Mouse (Mus musculus): ENCODE measurements around the gene Sap18b. TPM values are rescaled to one million over a fixed set of nuclear protein-coding genes. Genes with fewer than 3 reads are reported as not detected.
"Not testable (repeated sequence)": the region's sequence is repeated elsewhere in the genome, so short reads cannot be mapped to it uniquely, and the experiment has no call there.

The Sap18b gene
- total and polyA plus RNA-seq, 2 experiments, result 30.7 to 61.1 TPM

- Histone ChIP-seq H3K27me3 (ENCODE audit: control insufficient read depth, insufficient read depth, low read length) (no peaks in the 10 kb centered on the region), H3K9ac (ENCODE audit: low read depth, low read length) (peak overlapping the region; percentile 85), H3K4me3 (ENCODE audit: insufficient read depth, low read depth, low read length) (peak overlapping the region; percentile 77), H3K27ac (replicated peaks; ENCODE audit: insufficient read depth, low read depth, low read length) (peak overlapping the region; percentile 82), H3K4me1 (ENCODE audit: control insufficient read depth, insufficient read depth, low read length) (peaks cover 13% of the 10 kb centered on the region), H3K79me2 (ENCODE audit: control insufficient read depth, insufficient read depth, low read length) (peaks cover 7% of the 10 kb centered on the region; the same call in 1 of the 2 replicates), H3K36me3 (ENCODE audit: control insufficient read depth, insufficient read depth, low read length) (peaks cover 2% of the 10 kb centered on the region; the same call in 1 of the 2 replicates)
- WGBS, result 0% methylated on average over 4 of the region's 4 CpGs
- TF ChIP-seq CTCF (IDR thresholded peaks at IDR 0.05; ENCODE audit: low read depth, low read length) (peak; percentile 53), POLR2A (IDR thresholded peaks at IDR 0.05; ENCODE audit: extremely low read depth, insufficient read depth, low read length) (no peak)
- DNase-seq (ENCODE audit: extremely low read depth, low read depth, low spot score), result peak; percentile 90
Measured at GRCm38 (mm10) chr8:95852290-95852689, 27.1 kb downstream of the Sap18b start.

GRCm38 (mm10) chr8:95853102-95853843 lies 28.1 kb downstream of the Sap18b start, which contains the start of gene Slc38a7:
Slc38a7 (minus strand) TSS chr8:95853539.
- TF ChIP-seq POLR2A (IDR thresholded peaks at IDR 0.05; ENCODE audit: extremely low read depth, insufficient read depth, low read length) (0 out of 2 replicates have a peak, but pooled peaks have one; percentile 1), CTCF (IDR thresholded peaks at IDR 0.05; ENCODE audit: low read depth, low read length) (no peak)
- peak; percentile 100 for DNase-seq (ENCODE audit: extremely low read depth, low read depth, low spot score)
- Histone ChIP-seq H3K36me3 (ENCODE audit: control insufficient read depth, insufficient read depth, low read length) (peaks cover under 1% of the 10 kb centered on the region; the same call in 1 of the 2 replicates), H3K4me3 (ENCODE audit: insufficient read depth, low read depth, low read length) (peak within 1 kb of the TSS; percentile 77), H3K4me1 (ENCODE audit: control insufficient read depth, insufficient read depth, low read length) (peaks cover 13% of the 10 kb centered on the region), H3K9ac (ENCODE audit: low read depth, low read length) (peak within 1 kb of the TSS; percentile 85), H3K27ac (replicated peaks; ENCODE audit: insufficient read depth, low read depth, low read length) (peak within 1 kb of the TSS; percentile 82), H3K79me2 (ENCODE audit: control insufficient read depth, insufficient read depth, low read length) (peaks cover 5% of the 10 kb centered on the region; the same call in 1 of the 2 replicates), H3K27me3 (ENCODE audit: control insufficient read depth, insufficient read depth, low read length) (no peaks in the 10 kb centered on the region)
- 3% methylated on average over 22 of the region's 22 CpGs for WGBS

- no peak for DNase-seq (ENCODE audit: extremely low read depth, low read depth, low spot score)
- no peak overlapping the region for H3K4me3 ChIP-seq (ENCODE audit: insufficient read depth, low read depth, low read length)
- H3K36me3 ChIP-seq (ENCODE audit: control insufficient read depth, insufficient read depth, low read length), result no peaks in the 10 kb centered on the region
- H3K79me2 ChIP-seq (ENCODE audit: control insufficient read depth, insufficient read depth, low read length), result peaks cover 3% of the 10 kb centered on the region; the same call in 1 of the 2 replicates
- no peaks in the 10 kb centered on the region for H3K27me3 ChIP-seq (ENCODE audit: control insufficient read depth, insufficient read depth, low read length)
- no peak overlapping the region for H3K27ac ChIP-seq (replicated peaks; ENCODE audit: insufficient read depth, low read depth, low read length)
- TF ChIP-seq CTCF (IDR thresholded peaks at IDR 0.05; ENCODE audit: low read depth, low read length), result no peak
- TF ChIP-seq POLR2A (IDR thresholded peaks at IDR 0.05; ENCODE audit: extremely low read depth, insufficient read depth, low read length), result no peak
- 78% methylated on average over 6 of the region's 6 CpGs for WGBS
- peaks cover 13% of the 10 kb centered on the region for H3K4me1 ChIP-seq (ENCODE audit: control insufficient read depth, insufficient read depth, low read length)
- no peak overlapping the region for H3K9ac ChIP-seq (ENCODE audit: low read depth, low read length)
Measured at GRCm38 (mm10) chr8:95854174-95854573, 29.0 kb downstream of the Sap18b start.

- not testable (repeated sequence) for H3K4me1 ChIP-seq (ENCODE audit: control insufficient read depth, insufficient read depth, low read length); DNase-seq (ENCODE audit: extremely low read depth, low read depth, low spot score); H3K4me3 ChIP-seq (ENCODE audit: insufficient read depth, low read depth, low read length); H3K9ac ChIP-seq (ENCODE audit: low read depth, low read length); H3K79me2 ChIP-seq (ENCODE audit: control insufficient read depth, insufficient read depth, low read length); H3K27me3 ChIP-seq (ENCODE audit: control insufficient read depth, insufficient read depth, low read length); H3K27ac ChIP-seq (replicated peaks; ENCODE audit: insufficient read depth, low read depth, low read length)
- peaks cover 28% of the 10 kb centered on the region for H3K36me3 ChIP-seq (ENCODE audit: control insufficient read depth, insufficient read depth, low read length)
- 67% methylated on average over 11 of the region's 11 CpGs for WGBS
Measured at GRCm38 (mm10) chr8:95863761-95864440, 38.8 kb downstream of the Sap18b start.

- peaks cover 36% of the 10 kb centered on the region for H3K36me3 ChIP-seq (ENCODE audit: control insufficient read depth, insufficient read depth, low read length)
- H3K79me2 ChIP-seq (ENCODE audit: control insufficient read depth, insufficient read depth, low read length); H3K4me1 ChIP-seq (ENCODE audit: control insufficient read depth, insufficient read depth, low read length); H3K27me3 ChIP-seq (ENCODE audit: control insufficient read depth, insufficient read depth, low read length); DNase-seq (ENCODE audit: extremely low read depth, low read depth, low spot score); H3K27ac ChIP-seq (replicated peaks; ENCODE audit: insufficient read depth, low read depth, low read length); H3K4me3 ChIP-seq (ENCODE audit: insufficient read depth, low read depth, low read length); H3K9ac ChIP-seq (ENCODE audit: low read depth, low read length): not testable (repeated sequence)
- 94% methylated on average over 18 of the region's 18 CpGs for WGBS
Measured at GRCm38 (mm10) chr8:95864851-95865250, 39.7 kb downstream of the Sap18b start.

- no peak for TF ChIP-seq POLR2A (IDR thresholded peaks at IDR 0.05; ENCODE audit: extremely low read depth, insufficient read depth, low read length)
- no peak for TF ChIP-seq CTCF (IDR thresholded peaks at IDR 0.05; ENCODE audit: low read depth, low read length)
- peaks cover 88% of the 10 kb centered on the region for H3K36me3 ChIP-seq (ENCODE audit: control insufficient read depth, insufficient read depth, low read length)
- no peak for DNase-seq (ENCODE audit: extremely low read depth, low read depth, low spot score)
Measured at GRCm38 (mm10) chr8:95871690-95872089, 46.5 kb downstream of the Sap18b start.

More at GRCm38 (mm10) chr8:95871690-95872089, 46.5 kb downstream of the Sap18b start:
- H3K79me2 ChIP-seq (ENCODE audit: control insufficient read depth, insufficient read depth, low read length), result no peaks in the 10 kb centered on the region
- H3K9ac ChIP-seq (ENCODE audit: low read depth, low read length), result no peak overlapping the region
- H3K27me3 ChIP-seq (ENCODE audit: control insufficient read depth, insufficient read depth, low read length), result no peaks in the 10 kb centered on the region
- H3K27ac ChIP-seq (replicated peaks; ENCODE audit: insufficient read depth, low read depth, low read length), result no peak overlapping the region
- H3K4me3 ChIP-seq (ENCODE audit: insufficient read depth, low read depth, low read length), result no peak overlapping the region
- 90% methylated on average over 16 of the region's 16 CpGs for WGBS
- H3K4me1 ChIP-seq (ENCODE audit: control insufficient read depth, insufficient read depth, low read length), result no peaks in the 10 kb centered on the region

Measured in liver, adult 2 months (tissue).